Mouse (Mus musculus) cerebellum, adult 2 months (tissue): ENCODE data around the gene BC052040.

Experiments
- CTCF ChIP-seq: fragments of 200-500 bp; IDR thresholded peaks from 2 replicates; pipeline ENCODE4 v1.5.1; 2011; ENCODE audit warnings: low read depth, mild to moderate bottlenecking, control low read depth, low read length, moderate library complexity, borderline replicate concordance; ENCODE audit not compliant: insufficient read depth
- POLR2A ChIP-seq: fragments of 200-500 bp; IDR thresholded peaks from 2 replicates; pipeline ENCODE4 v1.6.1; 2011; ENCODE audit warnings: low read length, control low read depth, borderline replicate concordance; ENCODE audit not compliant: insufficient read depth

DNA sequence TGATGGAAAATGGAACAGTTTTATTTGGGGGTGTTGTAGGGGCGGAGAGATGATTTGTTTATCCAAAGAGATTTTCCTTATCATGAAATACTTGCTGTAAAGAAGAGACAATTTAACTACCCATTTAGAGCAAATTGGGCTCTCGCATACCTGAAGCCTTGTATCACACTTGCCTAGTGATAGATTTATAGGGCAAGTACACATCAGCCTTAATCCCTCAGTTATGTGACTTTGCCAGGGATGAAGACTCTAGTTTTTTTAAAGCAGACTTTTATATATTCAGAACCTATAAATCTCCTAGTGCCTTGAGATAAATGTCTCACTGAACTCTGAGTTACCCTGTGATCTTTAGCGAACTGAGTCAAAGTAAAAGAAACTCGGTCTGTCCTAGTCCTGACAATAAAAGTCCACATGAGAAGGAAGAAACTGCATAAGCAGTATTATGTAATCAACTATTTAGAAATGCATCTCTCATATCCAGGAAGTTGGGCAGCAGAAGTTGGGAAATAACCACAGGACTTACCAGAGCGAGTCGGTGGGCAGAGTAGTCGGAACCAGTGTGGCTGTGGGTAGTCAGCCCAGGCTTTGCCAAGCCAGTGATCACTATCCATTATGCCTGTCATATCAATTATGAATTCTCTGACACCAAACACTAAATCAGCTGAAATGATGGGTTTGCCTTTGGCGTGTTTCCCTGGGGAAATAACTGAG lies 183.2 kb downstream of the BC052040 start:
- TF ChIP-seq POLR2A (no peak), CTCF (no peak)
